Mouse (Mus musculus): ENCODE measurements around the gene Col9a2. TPM values are rescaled to one million over a fixed set of nuclear protein-coding genes. Genes with fewer than 3 reads are reported as not detected.

The Col9a2 gene
- polyA plus RNA-seq, 1 experiment from 2014 or later, result 3.5 TPM

DNA sequence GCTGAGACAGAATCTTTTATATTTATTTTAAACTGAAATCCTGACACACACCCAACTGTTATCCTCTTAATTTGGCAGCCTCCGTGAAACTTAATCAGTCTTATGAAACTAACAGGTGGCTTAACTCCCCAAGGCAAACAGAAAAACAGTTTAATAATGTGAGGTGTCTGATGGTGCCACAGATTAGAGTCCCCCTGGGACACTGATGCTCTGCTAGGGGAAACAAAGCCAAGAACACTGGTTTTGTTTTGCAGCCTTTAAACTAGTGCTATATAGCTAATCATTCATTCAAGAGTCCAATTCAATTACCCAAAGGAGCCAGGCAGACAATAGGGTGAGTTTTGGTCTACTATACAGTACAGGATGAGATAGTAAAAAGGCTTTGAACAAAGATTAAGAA lies 41.2 kb downstream of the Col9a2 start:
- Histone ChIP-seq H3K4me3 (ENCODE audit: low read depth, low read length) (no peak overlapping the region), H3K4me2 (ENCODE audit: low read depth, low read length, severe bottlenecking) (no peak overlapping the region), H3K36me3 (ENCODE audit: control insufficient read depth, insufficient read depth, low read length) (peaks cover 4% of the 10 kb centered on the region), H3K27me3 (ENCODE audit: control insufficient read depth, insufficient read depth, low read length) (no peaks in the 10 kb centered on the region), H3K9ac (ENCODE audit: low read length) (no peak overlapping the region), H3K27ac (ENCODE audit: low read depth, low read length) (no peak overlapping the region), H3K9me3 (ENCODE audit: control insufficient read depth, low read length) (no peaks in the 10 kb centered on the region), H3K4me1 (replicated peaks; ENCODE audit: control insufficient read depth, insufficient read depth, low read length) (no peaks in the 10 kb centered on the region)
- ATAC-seq (replicated peaks; ENCODE audit: low FRiP score) (no peak), DNase-seq (ENCODE audit: low spot score) (no peak)
- 93% methylated on average over 1 of the region's 1 CpGs for WGBS

DNA sequence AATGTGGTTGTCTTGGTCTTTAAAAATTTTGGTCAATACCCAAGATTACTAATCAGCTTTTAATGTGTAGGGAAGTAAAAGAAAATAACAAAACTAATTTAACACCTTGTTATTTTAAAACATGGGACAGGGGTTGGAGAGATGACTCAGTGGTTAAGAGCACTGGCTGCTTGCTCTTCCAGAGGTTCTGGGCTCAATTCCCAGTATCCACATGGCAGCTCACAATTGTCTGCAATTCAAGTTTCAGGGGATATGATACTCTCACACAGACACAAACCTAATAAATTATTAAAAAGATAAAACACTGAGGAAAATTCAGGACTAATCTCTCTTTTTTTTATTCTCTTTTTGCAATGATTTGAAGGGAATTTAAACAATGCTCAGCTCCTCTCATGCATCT lies 45.3 kb downstream of the Col9a2 start:
- Histone ChIP-seq H3K27me3 (ENCODE audit: control insufficient read depth, insufficient read depth, low read length) (no peaks in the 10 kb centered on the region), H3K4me2 (ENCODE audit: low read depth, low read length, severe bottlenecking) (no peak overlapping the region), H3K4me3 (ENCODE audit: low read depth, low read length) (no peak overlapping the region), H3K36me3 (ENCODE audit: control insufficient read depth, insufficient read depth, low read length) (peaks cover 2% of the 10 kb centered on the region), H3K27ac (ENCODE audit: low read depth, low read length) (no peak overlapping the region), H3K9ac (ENCODE audit: low read length) (no peak overlapping the region), H3K4me1 (replicated peaks; ENCODE audit: control insufficient read depth, insufficient read depth, low read length) (no peaks in the 10 kb centered on the region), H3K9me3 (ENCODE audit: control insufficient read depth, low read length) (no peaks in the 10 kb centered on the region)
- ATAC-seq (replicated peaks; ENCODE audit: low FRiP score), result no peak
- DNase-seq (ENCODE audit: low spot score), result no peak

DNA sequence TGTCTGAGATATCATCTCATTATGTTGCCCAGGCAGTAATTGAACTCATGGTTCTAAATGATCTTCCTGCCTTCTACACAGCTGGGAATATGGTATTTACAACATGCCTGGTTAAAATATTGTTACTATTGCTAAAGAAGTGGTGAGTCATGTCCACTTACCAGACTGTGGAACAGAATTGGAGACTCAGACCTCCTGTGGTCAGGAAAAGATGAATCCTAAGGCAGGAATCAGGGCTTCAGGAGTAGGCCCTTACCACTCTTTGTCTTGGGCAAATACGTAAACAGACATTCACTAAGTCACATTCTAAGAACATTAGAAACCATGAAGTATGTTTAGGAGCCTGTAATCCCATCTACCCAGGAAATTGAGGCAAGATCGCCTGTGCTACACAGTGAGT lies 49.5 kb downstream of the Col9a2 start:
- Histone ChIP-seq H3K27me3 (ENCODE audit: control insufficient read depth, insufficient read depth, low read length) (no peaks in the 10 kb centered on the region), H3K4me2 (ENCODE audit: low read depth, low read length, severe bottlenecking) (no peak overlapping the region), H3K4me1 (replicated peaks; ENCODE audit: control insufficient read depth, insufficient read depth, low read length) (no peaks in the 10 kb centered on the region), H3K9ac (ENCODE audit: low read length) (no peak overlapping the region), H3K4me3 (ENCODE audit: low read depth, low read length) (no peak overlapping the region), H3K9me3 (ENCODE audit: control insufficient read depth, low read length) (no peaks in the 10 kb centered on the region), H3K27ac (ENCODE audit: low read depth, low read length) (no peak overlapping the region), H3K36me3 (ENCODE audit: control insufficient read depth, insufficient read depth, low read length) (peaks cover 3% of the 10 kb centered on the region; the same call in 1 of the 2 replicates)
- no peak for DNase-seq (ENCODE audit: low spot score)
- ATAC-seq (replicated peaks; ENCODE audit: low FRiP score), result no peak
- 94% methylated on average over 2 of the region's 2 CpGs for WGBS

DNA sequence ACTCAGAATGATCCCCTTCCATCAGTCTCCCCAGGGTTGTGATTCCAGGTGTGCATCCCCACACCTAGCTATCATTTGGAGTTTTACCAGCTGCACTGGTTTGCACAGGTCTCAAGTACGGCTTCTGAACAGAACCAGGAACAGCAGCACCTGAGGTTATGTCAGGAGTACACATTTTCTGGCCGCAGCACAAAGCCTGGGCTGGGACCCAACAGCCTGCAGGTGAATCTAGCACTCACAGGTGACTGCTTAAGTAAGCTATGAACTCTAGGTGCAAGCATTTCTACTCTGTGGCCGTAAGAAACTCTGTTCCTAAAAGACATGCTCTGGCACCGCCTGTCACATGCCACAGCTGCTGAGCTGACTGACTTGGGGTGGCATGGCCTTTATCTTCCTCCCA lies 51.0 kb downstream of the Col9a2 start:
- ATAC-seq (replicated peaks; ENCODE audit: low FRiP score) (no peak), DNase-seq (ENCODE audit: low spot score) (no peak)
- Histone ChIP-seq H3K9ac (ENCODE audit: low read length) (no peak overlapping the region), H3K4me3 (ENCODE audit: low read depth, low read length) (no peak overlapping the region), H3K36me3 (ENCODE audit: control insufficient read depth, insufficient read depth, low read length) (peaks cover 8% of the 10 kb centered on the region; the same call in 1 of the 2 replicates), H3K9me3 (ENCODE audit: control insufficient read depth, low read length) (no peaks in the 10 kb centered on the region), H3K27me3 (ENCODE audit: control insufficient read depth, insufficient read depth, low read length) (no peaks in the 10 kb centered on the region), H3K27ac (ENCODE audit: low read depth, low read length) (no peak overlapping the region), H3K4me1 (replicated peaks; ENCODE audit: control insufficient read depth, insufficient read depth, low read length) (no peaks in the 10 kb centered on the region), H3K4me2 (ENCODE audit: low read depth, low read length, severe bottlenecking) (no peak overlapping the region)
- WGBS, result 94% methylated on average over 4 of the region's 4 CpGs

DNA sequence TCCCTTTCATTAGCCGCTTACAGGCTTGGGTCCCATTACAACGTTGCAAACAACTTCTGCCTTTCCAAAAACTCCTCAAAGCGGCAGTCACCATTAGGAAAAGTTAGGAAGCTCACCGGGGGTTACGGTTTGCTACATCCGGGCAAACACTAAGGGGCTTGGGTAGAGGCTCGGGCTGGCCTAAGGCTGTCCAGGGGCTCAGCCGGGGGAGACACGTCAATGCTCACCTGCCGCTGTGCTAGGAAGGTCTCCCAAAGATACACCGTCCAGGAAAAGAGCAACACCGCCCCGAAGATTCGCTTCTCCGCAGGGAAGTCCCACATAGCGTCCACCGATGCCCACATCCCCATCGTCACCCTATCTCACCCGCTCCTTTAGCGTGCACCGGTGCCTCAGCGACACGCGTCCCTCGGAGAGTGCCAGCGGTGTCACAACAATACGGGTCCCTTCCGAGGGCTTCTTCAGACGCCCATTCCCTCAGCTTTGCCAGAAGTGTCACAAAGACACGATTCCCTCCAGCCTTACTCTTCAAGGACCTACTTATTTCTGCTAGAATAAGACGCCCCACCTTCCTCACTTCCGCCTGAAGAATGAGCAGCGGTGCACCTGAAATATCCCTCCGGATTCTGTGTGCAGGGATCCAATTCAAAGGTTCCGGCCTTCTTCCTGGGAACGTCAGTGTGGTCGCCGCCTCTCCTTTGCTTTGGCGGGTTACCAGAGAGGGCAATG lies 58.6 kb downstream of the Col9a2 start, which contains the start of gene Zmpste24:
Gene Zmpste24 (minus strand): TSS at position 592 of the 729 bp plus-strand sequence.
- H3K27ac ChIP-seq (ENCODE audit: low read depth, low read length), result 0 out of 2 replicates have a peak within 1 kb of the TSS, but pooled peaks have one; percentile 18
- H3K9me3 ChIP-seq (ENCODE audit: control insufficient read depth, low read length), result no peaks in the 10 kb centered on the region
- H3K27me3 ChIP-seq (ENCODE audit: control insufficient read depth, insufficient read depth, low read length), result no peaks in the 10 kb centered on the region
- peaks cover 6% of the 10 kb centered on the region; the same call in 1 of the 2 replicates for H3K36me3 ChIP-seq (ENCODE audit: control insufficient read depth, insufficient read depth, low read length)
- under 1% methylated on average over 39 of the region's 39 CpGs for WGBS
- peak within 1 kb of the TSS; percentile 74 for H3K9ac ChIP-seq (ENCODE audit: low read length)
- ATAC-seq (replicated peaks; ENCODE audit: low FRiP score), result peak; percentile 87
- H3K4me2 ChIP-seq (ENCODE audit: low read depth, low read length, severe bottlenecking), result peak within 1 kb of the TSS; percentile 72
- peak within 1 kb of the TSS; percentile 74 for H3K4me3 ChIP-seq (ENCODE audit: low read depth, low read length)
- peak; percentile 90 for DNase-seq (ENCODE audit: low spot score)
- H3K4me1 ChIP-seq (replicated peaks; ENCODE audit: control insufficient read depth, insufficient read depth, low read length), result no peaks in the 10 kb centered on the region; the same call in 1 of the 2 replicates

DNA sequence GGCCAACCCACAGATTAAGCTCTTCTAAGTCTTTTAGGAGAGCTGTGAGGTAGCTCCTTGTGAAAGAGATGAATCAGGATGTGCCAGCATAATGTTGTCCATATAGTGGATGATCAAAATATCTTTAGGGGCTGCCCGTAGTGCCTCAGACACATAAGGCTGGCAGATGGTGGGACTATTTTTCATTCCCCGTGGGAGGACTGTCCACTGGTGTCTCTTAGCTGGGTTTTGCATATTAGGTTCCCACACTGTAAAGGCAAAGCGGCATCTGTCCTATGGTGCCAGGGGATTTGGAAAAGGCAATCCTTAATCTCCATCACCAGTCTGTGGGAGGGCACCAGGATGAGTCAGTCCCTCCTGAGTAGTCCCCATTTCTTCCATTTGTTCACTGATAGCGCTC lies 64.1 kb downstream of the Col9a2 start:
- no peak for ATAC-seq (replicated peaks; ENCODE audit: low FRiP score)
- H3K27me3 ChIP-seq (ENCODE audit: control insufficient read depth, insufficient read depth, low read length), result no peaks in the 10 kb centered on the region

More for the DNA sequence above, 64.1 kb downstream of the Col9a2 start:
- Histone ChIP-seq H3K4me1 (replicated peaks; ENCODE audit: control insufficient read depth, insufficient read depth, low read length) (no peaks in the 10 kb centered on the region), H3K4me2 (ENCODE audit: low read depth, low read length, severe bottlenecking) (no peak overlapping the region), H3K9me3 (ENCODE audit: control insufficient read depth, low read length) (no peaks in the 10 kb centered on the region), H3K27ac (ENCODE audit: low read depth, low read length) (no peak overlapping the region), H3K36me3 (ENCODE audit: control insufficient read depth, insufficient read depth, low read length) (no peaks in the 10 kb centered on the region), H3K9ac (ENCODE audit: low read length) (no peak overlapping the region), H3K4me3 (ENCODE audit: low read depth, low read length) (no peak overlapping the region)
- no peak for DNase-seq (ENCODE audit: low spot score)
- 86% methylated on average over 4 of the region's 4 CpGs for WGBS

Other genes with a start within 250 kb of the Col9a2 start
- 124 and 134 TPM in 2 replicates for gene Nfyc, start 207.8 kb upstream of the Col9a2 start, polyA plus RNA-seq (2014; fragmentation: Nextera tagmentation; extraction: Ambion mirVana)
- gene Rims3, start 184.6 kb upstream of the Col9a2 start, polyA plus RNA-seq (2014; fragmentation: Nextera tagmentation; extraction: Ambion mirVana), result 4.2 and 4.9 TPM in 2 replicates
- gene Exo5, start 114.4 kb upstream of the Col9a2 start, polyA plus RNA-seq (2014; fragmentation: Nextera tagmentation; extraction: Ambion mirVana), result 32.1 and 34.1 TPM in 2 replicates
- gene Zfp69, start 87.7 kb upstream of the Col9a2 start, polyA plus RNA-seq (2014; fragmentation: Nextera tagmentation; extraction: Ambion mirVana), result 8.8 and 9.8 TPM in 2 replicates
- 17.1 and 18.9 TPM in 2 replicates for gene Smap2, start 22.1 kb upstream of the Col9a2 start, polyA plus RNA-seq (2014; fragmentation: Nextera tagmentation; extraction: Ambion mirVana)
- 25.5 TPM in 2 replicates for gene Zmpste24, start 58.9 kb downstream of the Col9a2 start, polyA plus RNA-seq (2014; fragmentation: Nextera tagmentation; extraction: Ambion mirVana)
- gene Tmco2, start 69.8 kb downstream of the Col9a2 start, polyA plus RNA-seq (2014; fragmentation: Nextera tagmentation; extraction: Ambion mirVana), result not detected in 2 replicates
- 24.3 and 29.6 TPM in 2 replicates for gene Rlf, start 175.7 kb downstream of the Col9a2 start, polyA plus RNA-seq (2014; fragmentation: Nextera tagmentation; extraction: Ambion mirVana)